Mouse (Mus musculus): ENCODE measurements around the gene Gm10961.

Gene Gm10961

GRCm38 (mm10) chr3:107656888-107657287, 25.8 kb downstream of the Gm10961 start:
- DNase-seq (ENCODE audit: low spot score in 2 of 2) = no peak

- no peak for DNase-seq (ENCODE audit: low spot score in 2 of 2)
Measured at GRCm38 (mm10) chr3:107659000-107659399, 27.9 kb downstream of the Gm10961 start.

DNA sequence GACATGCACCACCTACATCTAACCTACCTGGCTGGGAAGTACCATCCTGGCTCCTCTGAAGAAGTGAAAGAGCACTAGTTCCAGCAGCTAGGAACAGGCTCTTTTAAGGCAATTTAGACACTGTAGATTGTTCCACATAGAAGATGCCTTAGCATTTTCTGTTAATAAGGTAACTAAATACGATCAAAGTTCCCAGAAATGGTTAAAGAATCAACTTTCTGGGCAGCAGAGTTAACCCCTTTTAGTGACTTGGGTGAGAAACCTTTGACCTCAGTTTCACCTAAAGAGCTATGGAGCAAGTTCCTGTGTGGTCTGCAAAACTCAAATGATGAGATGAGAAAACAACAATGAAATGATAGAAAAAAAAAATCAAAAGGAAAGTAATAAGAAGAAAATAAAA, 33.5 kb downstream of the Gm10961 start:
- no peak for DNase-seq (ENCODE audit: low spot score in 2 of 2)

DNA sequence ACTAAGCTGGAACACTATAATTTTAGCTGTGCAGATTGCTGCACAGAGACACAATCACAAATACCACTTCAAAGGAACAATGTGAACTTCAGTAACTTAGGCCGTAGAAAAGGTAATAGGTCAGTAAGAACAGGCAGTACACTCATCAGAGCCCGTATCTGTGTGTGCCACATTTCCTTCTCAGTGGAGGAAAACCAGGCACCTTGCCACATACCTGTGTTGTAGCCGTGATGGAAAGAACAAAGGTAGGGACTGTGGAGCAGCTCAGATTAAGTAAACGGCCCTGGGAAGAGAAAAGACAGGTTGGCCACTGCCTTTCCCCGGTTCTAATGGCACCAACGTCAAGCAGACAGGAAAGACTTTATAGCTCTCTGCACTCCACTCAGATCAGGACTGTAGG, 36.3 kb downstream of the Gm10961 start:
- no peak for DNase-seq (ENCODE audit: low spot score in 2 of 2)

DNA sequence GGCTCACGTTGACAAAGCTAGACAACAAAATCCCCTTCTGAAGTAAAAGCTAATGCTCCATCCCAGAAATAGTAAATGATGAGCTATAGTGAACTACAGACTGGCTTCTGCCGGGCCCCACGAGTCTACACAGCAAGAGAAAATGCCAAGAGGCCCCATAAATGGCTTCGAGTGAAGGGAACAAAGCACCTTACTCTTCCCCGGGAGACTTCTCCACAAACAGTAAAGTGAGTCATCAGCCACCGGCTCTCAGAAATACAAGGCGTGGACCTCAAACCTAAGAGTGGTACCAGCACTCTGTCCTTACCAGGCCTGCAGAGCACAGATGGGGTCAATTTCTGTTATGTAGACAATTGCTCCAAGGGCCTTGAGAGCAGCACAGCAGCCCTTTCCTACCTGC, 37.7 kb downstream of the Gm10961 start:
- no peak for DNase-seq (ENCODE audit: low spot score in 2 of 2)

- DNase-seq (ENCODE audit: low spot score in 2 of 2) = no peak
Measured at GRCm38 (mm10) chr3:107670500-107670899, 39.4 kb downstream of the Gm10961 start.

DNA sequence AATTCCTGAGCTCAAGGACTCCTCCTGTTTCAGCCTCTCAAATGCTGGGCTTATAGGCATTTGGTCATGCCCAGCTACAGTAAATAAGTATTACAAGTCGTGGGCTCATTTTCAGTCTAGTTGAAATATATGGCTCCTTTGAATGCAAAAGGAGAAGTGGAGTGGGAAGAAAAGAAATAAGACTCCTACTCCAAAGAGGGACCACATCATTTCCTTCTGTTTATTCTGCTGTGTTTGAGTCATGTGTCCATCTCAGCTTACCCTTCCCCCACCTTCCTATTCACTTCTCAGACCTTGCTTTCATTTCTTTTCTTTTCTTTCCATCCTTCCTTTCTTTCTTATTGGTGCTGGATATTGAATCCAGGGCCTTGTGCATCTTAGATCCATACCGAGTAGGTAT, 40.4 kb downstream of the Gm10961 start:
- DNase-seq (ENCODE audit: low spot score in 2 of 2) = no peak

DNA sequence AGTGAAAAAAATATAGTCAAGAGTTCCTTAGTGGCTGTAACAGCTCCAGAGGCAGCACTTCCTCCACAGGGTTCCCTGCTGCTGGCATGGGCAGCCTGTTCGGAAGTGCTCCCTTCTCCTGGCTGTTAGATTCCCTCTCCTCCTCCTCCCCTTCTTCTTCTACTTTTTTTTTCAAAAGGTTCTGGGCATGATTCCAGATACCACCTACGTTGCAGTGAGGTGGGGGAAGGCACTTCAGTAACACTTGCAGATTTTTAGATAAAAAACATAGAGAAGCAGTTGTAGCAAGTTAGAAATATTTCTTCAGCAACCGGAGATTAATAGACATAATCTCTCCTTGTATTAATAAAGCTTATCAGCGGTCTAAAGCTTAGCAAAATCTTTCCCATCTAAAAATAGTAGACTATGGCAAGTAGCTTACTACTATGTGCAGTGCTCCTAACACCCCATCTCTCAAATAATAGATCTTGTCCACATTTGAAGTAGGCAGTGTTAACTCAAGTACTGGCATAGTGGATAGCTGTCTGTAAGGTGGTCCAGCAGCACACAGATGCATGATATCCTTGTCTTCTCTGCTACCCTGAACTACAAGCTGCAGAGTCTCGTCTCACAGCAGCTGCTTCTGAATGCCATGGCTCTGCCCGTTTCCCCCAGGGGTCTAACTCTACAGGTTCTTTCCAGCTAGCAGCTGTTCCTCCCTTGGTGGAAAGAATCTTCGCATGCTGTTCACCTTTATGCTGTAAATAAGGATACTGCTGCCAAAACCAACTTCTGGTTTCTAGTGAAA, 49.9 kb downstream of the Gm10961 start:
- peak; percentile 71 to 81 for DNase-seq (ENCODE audit: low spot score in 2 of 2)
